Mouse (Mus musculus) bone marrow macrophage, adult 2 months (primary cell): ENCODE measurements around the gene Dnmt3c.

ENCODE experiments used
- CTCF ChIP-seq: IDR thresholded peaks from 2 replicates; pipeline ENCODE4 v1.5.1; 2012; ENCODE audit warnings: low read depth, mild to moderate bottlenecking, low read length, moderate library complexity
- POLR2A ChIP-seq: IDR thresholded peaks from 2 replicates; pipeline ENCODE4 v1.6.1; 2012; ENCODE audit warnings: mild to moderate bottlenecking, low read depth, low read length, borderline replicate concordance

DNA sequence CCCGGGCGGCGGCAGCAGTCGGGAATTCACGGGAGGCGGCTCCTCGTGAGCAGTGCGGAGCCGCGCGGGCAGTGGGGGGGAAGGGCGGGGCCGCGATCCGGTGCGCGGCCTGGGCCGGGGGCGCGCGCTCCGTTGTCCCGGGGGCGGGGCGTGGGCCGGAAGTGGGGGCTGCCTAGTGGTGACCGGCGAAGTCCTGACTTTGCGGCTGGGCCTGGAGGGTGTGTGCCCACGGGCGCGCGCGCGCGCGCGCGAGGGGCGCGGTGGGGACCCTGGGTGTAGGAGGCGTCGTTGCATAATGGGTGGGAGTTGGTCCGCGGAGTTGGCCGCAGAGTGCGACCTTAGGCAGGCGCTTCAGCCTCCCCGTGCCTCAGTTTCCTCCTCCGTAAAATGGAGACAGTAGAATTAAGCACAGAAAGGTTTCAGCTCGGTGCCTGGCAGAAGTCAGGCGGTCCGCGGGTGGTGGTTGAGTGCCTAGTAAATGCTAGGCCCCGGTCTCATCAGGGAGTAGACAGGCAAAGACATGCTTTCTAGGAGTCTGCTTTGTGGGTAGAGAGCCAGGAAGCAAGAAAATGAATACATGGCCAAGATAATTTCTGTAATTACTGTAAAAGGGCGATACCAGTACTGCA, 45.1 kb downstream of the Dnmt3c start:
- TF ChIP-seq POLR2A (no peak), CTCF (no peak)
